Mouse (Mus musculus): ENCODE results near the gene Nudt4. TPM values are rescaled to one million over a fixed set of nuclear protein-coding genes. Genes with fewer than 3 reads are reported as not detected.

Gene Nudt4
- polyA plus RNA-seq, 1 experiment from 2014 or later = 120 TPM

- H3K27ac ChIP-seq (ENCODE audit: low read depth, low read length) = no peak overlapping the region
- 44% methylated on average over 1 of the region's 1 CpGs for WGBS
- no peak overlapping the region for H3K4me2 ChIP-seq (replicated peaks; ENCODE audit: low read depth, low read length)
- no peaks in the 10 kb centered on the region for H3K27me3 ChIP-seq (ENCODE audit: control insufficient read depth, insufficient read depth, low read length)
- DNase-seq (ENCODE audit: low spot score) (no peak), ATAC-seq (ENCODE audit: low FRiP score) (no peak)
- no peak overlapping the region for H3K4me3 ChIP-seq (ENCODE audit: low read depth, low read length)
- H3K9ac ChIP-seq (ENCODE audit: low read depth, low read length) = no peak overlapping the region
- H3K4me1 ChIP-seq (replicated peaks; ENCODE audit: control insufficient read depth, insufficient read depth, low read length) = no peaks in the 10 kb centered on the region
- H3K9me3 ChIP-seq (ENCODE audit: control insufficient read depth, low read length) = no peaks in the 10 kb centered on the region
- no peaks in the 10 kb centered on the region for H3K36me3 ChIP-seq (ENCODE audit: control insufficient read depth, insufficient read depth, low read length)
Measured at GRCm38 (mm10) chr10:95504341-95504740, 59.6 kb downstream of the Nudt4 start.

- DNase-seq (ENCODE audit: low spot score) (no peak), ATAC-seq (ENCODE audit: low FRiP score) (no peak)
- Histone ChIP-seq H3K4me3 (ENCODE audit: low read depth, low read length) (no peak overlapping the region), H3K4me2 (replicated peaks; ENCODE audit: low read depth, low read length) (no peak overlapping the region), H3K27ac (ENCODE audit: low read depth, low read length) (no peak overlapping the region), H3K36me3 (ENCODE audit: control insufficient read depth, insufficient read depth, low read length) (no peaks in the 10 kb centered on the region), H3K4me1 (replicated peaks; ENCODE audit: control insufficient read depth, insufficient read depth, low read length) (no peaks in the 10 kb centered on the region), H3K9ac (ENCODE audit: low read depth, low read length) (no peak overlapping the region), H3K9me3 (ENCODE audit: control insufficient read depth, low read length) (no peaks in the 10 kb centered on the region), H3K27me3 (ENCODE audit: control insufficient read depth, insufficient read depth, low read length) (no peaks in the 10 kb centered on the region)
- WGBS = 88% methylated on average over 14 of the region's 14 CpGs
Measured at GRCm38 (mm10) chr10:95503443-95504235, 60.3 kb downstream of the Nudt4 start.

- DNase-seq (ENCODE audit: low spot score) (peak; percentile 96), ATAC-seq (ENCODE audit: low FRiP score) (peak; percentile 96)
- Histone ChIP-seq H3K4me2 (replicated peaks; ENCODE audit: low read depth, low read length) (peak within 1 kb of the TSS; percentile 59), H3K27ac (ENCODE audit: low read depth, low read length) (peak within 1 kb of the TSS; percentile 83), H3K9ac (ENCODE audit: low read depth, low read length) (peak within 1 kb of the TSS; percentile 91), H3K9me3 (ENCODE audit: control insufficient read depth, low read length) (no peaks in the 10 kb centered on the region), H3K36me3 (ENCODE audit: control insufficient read depth, insufficient read depth, low read length) (no peaks in the 10 kb centered on the region), H3K4me3 (ENCODE audit: low read depth, low read length) (peak within 1 kb of the TSS; percentile 83), H3K27me3 (ENCODE audit: control insufficient read depth, insufficient read depth, low read length) (no peaks in the 10 kb centered on the region), H3K4me1 (replicated peaks; ENCODE audit: control insufficient read depth, insufficient read depth, low read length) (no peaks in the 10 kb centered on the region)
- under 1% methylated on average over 35 of the region's 35 CpGs for WGBS
Measured at GRCm38 (mm10) chr10:95501463-95502081, 62.4 kb downstream of the Nudt4 start, which contains the start of gene Mrpl42. TSS of gene Mrpl42 (minus strand) at chr10:95501940.

GRCm38 (mm10) chr10:95501033-95501432 is 62.9 kb downstream of the Nudt4 start:
- Histone ChIP-seq H3K4me2 (replicated peaks; ENCODE audit: low read depth, low read length) (peak overlapping the region; percentile 59), H3K4me3 (ENCODE audit: low read depth, low read length) (peak overlapping the region; percentile 83), H3K9ac (ENCODE audit: low read depth, low read length) (peak overlapping the region; percentile 91), H3K4me1 (replicated peaks; ENCODE audit: control insufficient read depth, insufficient read depth, low read length) (no peaks in the 10 kb centered on the region), H3K27ac (ENCODE audit: low read depth, low read length) (0 out of 2 replicates have a peak overlapping the region, but pooled peaks have one; percentile 83), H3K9me3 (ENCODE audit: control insufficient read depth, low read length) (no peaks in the 10 kb centered on the region), H3K27me3 (ENCODE audit: control insufficient read depth, insufficient read depth, low read length) (no peaks in the 10 kb centered on the region), H3K36me3 (ENCODE audit: control insufficient read depth, insufficient read depth, low read length) (no peaks in the 10 kb centered on the region)
- no peak for DNase-seq (ENCODE audit: low spot score)
- 3% methylated on average over 7 of the region's 7 CpGs for WGBS
- ATAC-seq (ENCODE audit: low FRiP score) = no peak

Other genes starting within 250 kb of the Nudt4 start
- gene Cradd, start 240.0 kb downstream of the Nudt4 start, polyA plus RNA-seq (2014; fragmentation: Nextera tagmentation; extraction: Ambion mirVana) = 16.0 and 17.6 TPM in 2 replicates
- 58.2 and 61.4 TPM in 2 replicates for gene Socs2, start 147.0 kb downstream of the Nudt4 start, polyA plus RNA-seq (2014; fragmentation: Nextera tagmentation; extraction: Ambion mirVana)
- 297 and 300 TPM in 2 replicates for gene Mrpl42, start 62.2 kb downstream of the Nudt4 start, polyA plus RNA-seq (2014; fragmentation: Nextera tagmentation; extraction: Ambion mirVana)
- gene Ube2n, start 49.0 kb downstream of the Nudt4 start, polyA plus RNA-seq (2014; fragmentation: Nextera tagmentation; extraction: Ambion mirVana) = 471 and 495 TPM in 2 replicates
- gene Anapc15-ps, start 109.3 kb upstream of the Nudt4 start, polyA plus RNA-seq (2014; fragmentation: Nextera tagmentation; extraction: Ambion mirVana) = not detected in 2 replicates

Data from hindbrain, embryonic 11.5 days (tissue).